Mouse (Mus musculus) erythroblast, embryonic 14.5 days (primary cell): ENCODE results near the gene Shank2. TPM values are rescaled to one million over a fixed set of nuclear protein-coding genes. Genes with fewer than 3 reads are reported as not detected.

Experiments used
- H3K27me3 ChIP-seq: 2 replicates; pipeline ENCODE4 v1.6.1; 2012; ENCODE audit warnings: inconsistent platforms; ENCODE audit not compliant: control insufficient read depth
- H3K36me3 ChIP-seq: 2 replicates; pipeline ENCODE4 v1.6.1; 2012; ENCODE audit warnings: mild to moderate bottlenecking, inconsistent platforms; ENCODE audit not compliant: control insufficient read depth
- H3K4me1 ChIP-seq: 2 replicates; pipeline ENCODE4 v1.6.1; 2012; ENCODE audit warnings: inconsistent platforms; ENCODE audit not compliant: control insufficient read depth
- H3K4me3 ChIP-seq: replicated peaks from 2 replicates; pipeline ENCODE3; 2012; ENCODE audit warnings: moderate library complexity, mild to moderate bottlenecking, inconsistent platforms
- H3K9me3 ChIP-seq: 2 replicates; pipeline ENCODE4 v1.6.1; 2012; ENCODE audit warnings: low read length, inconsistent platforms, mixed read lengths; ENCODE audit not compliant: control insufficient read depth
- GATA1 ChIP-seq: IDR thresholded peaks from 2 replicates; pipeline ENCODE4 v1.6.1; 2012; ENCODE audit warnings: low read length, inconsistent platforms, mixed read lengths
- TAL1 ChIP-seq: IDR thresholded peaks from 3 replicates; pipeline ENCODE4 v1.6.1; 2012; ENCODE audit warnings: low read length, inconsistent platforms, mixed read lengths
- polyA plus RNA-seq: library from polyadenylated mRNA; stranded (reverse); fragments of >175 nt; gene quantifications from 2 replicates; pipeline ENCODE4 v1.2.3, GENCODE M21; 2012

Shank2 gene
- polyA plus RNA-seq, 1 experiment, result not detected

GRCm38 (mm10) chr7:144207849-144208248 is 206.1 kb downstream of the Shank2 start:
- Histone ChIP-seq H3K36me3 (no peaks in the 10 kb centered on the region), H3K4me3 (no peak overlapping the region), H3K9me3 (no peaks in the 10 kb centered on the region), H3K27me3 (no peaks in the 10 kb centered on the region), H3K4me1 (no peaks in the 10 kb centered on the region)
- TF ChIP-seq GATA1, result no peak
- TF ChIP-seq TAL1, result no peak

DNA sequence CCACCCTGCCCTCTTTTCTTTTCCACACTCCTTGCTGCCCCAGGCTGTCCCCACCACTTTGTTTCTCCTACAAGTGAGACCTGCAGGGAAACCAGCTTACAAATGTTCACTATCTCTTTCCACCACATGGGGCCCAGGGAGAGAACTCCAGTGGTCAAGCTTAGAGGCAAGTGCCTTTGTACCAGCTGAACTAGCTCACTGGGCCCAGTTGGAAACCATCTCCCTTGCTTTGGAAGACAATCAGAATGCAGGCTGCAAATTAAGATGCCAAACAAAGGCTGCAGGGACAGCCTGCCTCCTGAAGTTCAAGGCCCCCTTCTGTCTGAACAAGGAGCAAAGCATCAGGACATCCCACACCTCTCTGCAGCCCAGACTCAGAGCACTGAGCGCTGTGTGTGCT is 206.9 kb downstream of the Shank2 start:
- Histone ChIP-seq H3K4me3 (no peak overlapping the region), H3K9me3 (no peaks in the 10 kb centered on the region), H3K36me3 (no peaks in the 10 kb centered on the region), H3K4me1 (no peaks in the 10 kb centered on the region), H3K27me3 (no peaks in the 10 kb centered on the region)
- TF ChIP-seq TAL1, result no peak
- TF ChIP-seq GATA1, result no peak

GRCm38 (mm10) chr7:144210526-144210925 is 208.8 kb downstream of the Shank2 start:
- no peaks in the 10 kb centered on the region for H3K36me3 ChIP-seq
- no peaks in the 10 kb centered on the region for H3K9me3 ChIP-seq
- TF ChIP-seq GATA1 (no peak), TAL1 (no peak)
- H3K4me3 ChIP-seq, result no peak overlapping the region
- H3K4me1 ChIP-seq, result no peaks in the 10 kb centered on the region
- H3K27me3 ChIP-seq, result no peaks in the 10 kb centered on the region

GRCm38 (mm10) chr7:144212694-144213093 is 211.0 kb downstream of the Shank2 start:
- Histone ChIP-seq H3K4me1 (no peaks in the 10 kb centered on the region), H3K9me3 (no peaks in the 10 kb centered on the region), H3K36me3 (no peaks in the 10 kb centered on the region), H3K4me3 (no peak overlapping the region), H3K27me3 (no peaks in the 10 kb centered on the region)
- TF ChIP-seq GATA1 (no peak), TAL1 (no peak)

DNA sequence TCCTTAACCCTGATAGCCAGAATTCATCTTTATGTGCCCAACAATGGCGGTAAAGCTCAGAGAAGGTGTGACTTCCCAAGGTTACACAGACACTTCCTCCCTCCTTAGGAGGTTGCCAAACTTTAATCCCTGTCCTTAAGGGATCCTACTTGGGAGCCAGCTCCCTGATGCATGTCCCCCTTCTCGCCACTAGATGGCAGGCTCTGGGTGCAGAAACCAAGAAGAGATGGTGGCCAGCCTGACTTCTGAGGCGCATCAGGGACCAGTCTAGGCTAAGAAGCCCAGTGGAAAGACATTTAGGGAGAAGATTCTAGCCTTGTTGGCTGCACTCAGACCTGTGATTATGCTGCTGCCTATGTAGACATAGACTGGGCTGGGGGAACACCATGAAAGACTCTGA is 215.5 kb downstream of the Shank2 start:
- Histone ChIP-seq H3K27me3 (no peaks in the 10 kb centered on the region), H3K4me1 (no peaks in the 10 kb centered on the region), H3K9me3 (no peaks in the 10 kb centered on the region), H3K36me3 (no peaks in the 10 kb centered on the region), H3K4me3 (no peak overlapping the region)
- TF ChIP-seq GATA1, result no peak
- TF ChIP-seq TAL1, result no peak

DNA sequence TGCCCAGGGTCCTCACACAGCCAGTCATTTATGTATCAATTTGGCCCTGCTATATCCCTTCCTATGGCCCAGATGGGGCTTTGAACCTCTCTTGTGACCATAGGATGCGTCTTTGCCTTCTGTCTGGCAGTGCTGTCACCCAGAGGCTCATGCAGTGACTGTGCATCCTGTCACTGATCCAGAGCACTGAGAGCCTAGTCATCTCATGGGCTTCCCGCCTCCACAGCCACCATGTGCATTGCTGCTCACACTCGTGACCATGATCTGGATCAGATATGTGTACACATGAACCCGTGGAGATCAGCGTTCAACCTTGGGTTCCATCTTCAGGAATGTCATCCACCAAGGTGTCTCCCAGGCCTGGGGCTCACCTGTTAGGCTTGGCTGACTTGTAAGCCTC is 227.0 kb downstream of the Shank2 start:
- H3K4me3 ChIP-seq, result no peak overlapping the region
- H3K36me3 ChIP-seq, result no peaks in the 10 kb centered on the region
- TF ChIP-seq GATA1 (no peak), TAL1 (no peak)
- H3K27me3 ChIP-seq, result no peaks in the 10 kb centered on the region
- no peaks in the 10 kb centered on the region for H3K9me3 ChIP-seq
- H3K4me1 ChIP-seq, result no peaks in the 10 kb centered on the region

GRCm38 (mm10) chr7:144229421-144229820 is 227.7 kb downstream of the Shank2 start:
- H3K27me3 ChIP-seq, result no peaks in the 10 kb centered on the region
- no peaks in the 10 kb centered on the region for H3K9me3 ChIP-seq
- H3K4me1 ChIP-seq, result no peaks in the 10 kb centered on the region
- no peak overlapping the region for H3K4me3 ChIP-seq
- TF ChIP-seq GATA1 (no peak), TAL1 (no peak)
- no peaks in the 10 kb centered on the region for H3K36me3 ChIP-seq

DNA sequence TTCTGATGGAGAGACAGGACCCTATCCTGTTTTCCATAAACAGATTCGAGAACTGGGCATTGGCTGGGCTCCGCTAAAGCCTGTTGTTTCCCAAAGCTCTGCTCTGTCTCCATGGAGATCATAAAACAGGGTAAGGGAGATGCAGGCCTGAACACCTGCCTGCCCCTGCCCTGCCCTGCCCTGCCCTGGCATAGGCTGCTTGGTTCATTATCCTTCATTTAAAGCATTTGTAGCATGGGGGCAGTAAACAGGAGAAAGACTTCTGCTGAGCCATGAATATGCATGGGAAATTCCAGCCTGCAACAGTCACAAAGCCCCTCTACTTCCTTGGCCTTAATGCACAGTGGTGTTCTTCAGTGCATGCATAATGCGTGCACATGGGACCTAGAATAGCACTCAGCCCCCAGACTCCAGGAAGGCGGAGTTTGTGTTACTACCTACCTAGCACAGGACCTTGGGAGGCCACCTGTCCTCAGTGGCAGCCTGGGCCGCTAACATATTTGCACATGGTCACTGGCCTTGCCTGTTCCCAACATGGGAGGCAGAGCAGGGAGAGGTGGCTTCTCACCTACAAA is 230.5 kb downstream of the Shank2 start:
- Histone ChIP-seq H3K4me3 (no peak overlapping the region), H3K9me3 (no peaks in the 10 kb centered on the region), H3K36me3 (no peaks in the 10 kb centered on the region), H3K4me1 (no peaks in the 10 kb centered on the region), H3K27me3 (no peaks in the 10 kb centered on the region)
- TF ChIP-seq TAL1 (no peak), GATA1 (no peak)

DNA sequence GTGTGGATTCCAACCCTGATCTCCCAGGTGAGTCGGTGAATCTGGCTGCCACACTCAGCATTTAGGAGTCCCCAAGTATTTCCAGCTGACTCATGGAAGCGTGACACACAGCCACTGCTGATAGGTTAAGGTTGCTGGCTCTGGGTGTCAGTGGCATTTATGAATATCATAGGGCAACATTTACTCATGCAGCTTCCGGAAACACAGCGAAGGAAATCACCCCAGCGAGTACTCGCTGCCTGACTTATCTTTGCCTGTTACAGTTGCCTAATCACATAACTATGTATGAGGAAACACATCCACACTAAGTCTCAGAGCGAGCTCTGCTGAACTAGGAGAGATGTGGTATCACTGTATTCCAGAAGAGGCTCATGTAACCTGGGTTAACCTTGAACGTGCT is 231.8 kb downstream of the Shank2 start:
- Histone ChIP-seq H3K9me3 (no peaks in the 10 kb centered on the region), H3K27me3 (no peaks in the 10 kb centered on the region), H3K4me3 (no peak overlapping the region), H3K4me1 (no peaks in the 10 kb centered on the region), H3K36me3 (no peaks in the 10 kb centered on the region)
- no peak for TF ChIP-seq TAL1
- no peak for TF ChIP-seq GATA1

DNA sequence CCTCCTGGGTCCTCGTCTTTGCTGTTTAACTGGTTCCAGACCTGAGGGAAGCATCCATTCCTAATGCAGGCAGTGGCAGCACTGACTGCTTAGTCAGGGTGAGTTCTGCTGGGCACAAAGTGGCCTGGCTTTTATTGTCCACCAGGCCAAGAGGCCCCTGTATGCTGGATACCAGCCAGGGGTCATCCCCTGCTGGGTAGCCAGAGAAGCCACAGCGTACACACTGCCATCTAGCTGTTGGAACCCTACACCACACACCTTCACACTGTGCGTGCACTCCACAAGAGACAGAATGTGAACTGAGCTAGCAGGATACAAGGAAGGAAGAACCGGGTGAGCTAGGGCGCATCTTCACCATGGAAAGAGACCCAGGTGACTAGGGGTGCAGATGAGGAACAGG is 233.1 kb downstream of the Shank2 start:
- H3K4me3 ChIP-seq, result no peak overlapping the region
- no peak for TF ChIP-seq GATA1
- TF ChIP-seq TAL1, result no peak
- H3K4me1 ChIP-seq, result no peaks in the 10 kb centered on the region
- H3K9me3 ChIP-seq, result no peaks in the 10 kb centered on the region
- H3K27me3 ChIP-seq, result no peaks in the 10 kb centered on the region
- no peaks in the 10 kb centered on the region for H3K36me3 ChIP-seq

DNA sequence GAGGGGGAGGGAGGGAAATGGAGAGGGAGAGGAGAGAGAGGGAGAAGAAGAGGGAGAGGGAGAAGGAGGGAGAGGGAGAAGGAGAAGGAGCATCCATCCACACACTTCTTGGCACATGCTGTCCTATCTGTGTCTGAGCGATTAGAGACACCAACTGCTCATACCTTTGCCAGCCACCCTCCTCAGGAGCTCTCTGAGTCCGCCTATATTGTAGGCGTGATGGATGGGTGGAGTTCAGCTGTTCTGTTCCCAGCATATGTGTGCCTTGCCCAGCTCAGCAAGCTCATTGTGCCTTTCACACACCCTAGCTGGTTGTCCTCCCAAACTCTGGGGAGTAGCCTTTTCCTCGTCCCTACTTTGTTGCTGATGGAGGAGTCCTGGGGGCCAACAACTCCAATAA is 233.8 kb downstream of the Shank2 start:
- TF ChIP-seq TAL1, result no peak
- TF ChIP-seq GATA1, result no peak
- H3K4me3 ChIP-seq, result no peak overlapping the region
- no peaks in the 10 kb centered on the region for H3K36me3 ChIP-seq
- no peaks in the 10 kb centered on the region for H3K9me3 ChIP-seq
- H3K4me1 ChIP-seq, result no peaks in the 10 kb centered on the region
- H3K27me3 ChIP-seq, result no peaks in the 10 kb centered on the region
